In the genomic region with DNA sequence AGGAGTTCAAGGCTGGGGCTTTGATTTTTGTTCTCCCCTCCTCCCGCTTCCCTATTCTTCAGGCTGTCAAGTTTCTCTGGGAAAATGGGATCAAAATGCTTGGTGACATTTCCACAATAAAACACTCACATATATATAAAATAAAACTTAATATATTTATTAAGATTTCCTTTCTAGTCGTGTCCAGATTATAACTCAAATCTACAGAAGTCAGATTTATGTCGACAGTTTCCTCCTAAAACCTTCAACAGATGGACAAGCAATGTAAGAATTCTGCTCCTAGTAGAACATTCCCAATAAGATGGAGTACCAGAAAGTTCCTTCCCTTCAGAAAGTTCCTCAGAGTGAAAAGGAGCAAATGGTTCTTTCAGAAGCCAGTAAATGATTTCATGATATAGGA, we compare ENCODE assay signal across 8 mouse cellular contexts.
DNase-seq lines count a peak whose midpoint lies in the region; ATAC-seq and TF ChIP-seq lines count a peak whose summit lies in the region.

No protein-coding gene starts in this region.

- WGBS in heart, adult 2 months = 50% methylated on average over 3 of the region's 3 CpGs
- 39% methylated on average over 3 of the region's 3 CpGs for WGBS in neural tube, embryonic 11.5 days
- whole genome bisulfite sequencing in liver, postnatal 0 days (ENCODE audit: insufficient replicate concordance) = 41% methylated on average over 3 of the region's 3 CpGs

- H3K9ac ChIP-seq in heart, adult 2 months (ENCODE audit: low read depth, low read length) = no peak overlapping the region
- peak overlapping the region; percentile 91 for H3K9ac ChIP-seq in neural tube, embryonic 11.5 days (ENCODE audit: low read length)
- H3K9ac ChIP-seq in liver, postnatal 0 days (replicated peaks) = no peak overlapping the region

- no peak for TF ChIP-seq CTCF in heart, adult 2 months (IDR thresholded peaks at IDR 0.05)
- TF ChIP-seq CTCF in liver, postnatal 0 days (IDR thresholded peaks at IDR 0.05; ENCODE audit: low read depth) = no peak

- H3K4me2 ChIP-seq in neural tube, embryonic 11.5 days (ENCODE audit: low read depth) = peak overlapping the region; percentile 70
- peak overlapping the region; percentile 87; the same call in 1 of the 2 replicates for H3K4me2 ChIP-seq in liver, postnatal 0 days (ENCODE audit: low read depth, low read length)

- no peak for TF ChIP-seq EP300 in heart, adult 2 months (IDR thresholded peaks at IDR 0.05; ENCODE audit: insufficient read depth, low read depth, low read length)
- no peak for TF ChIP-seq EP300 in liver, postnatal 0 days (IDR thresholded peaks at IDR 0.05; ENCODE audit: low read depth)

- H3K36me3 ChIP-seq in heart, adult 2 months (ENCODE audit: control insufficient read depth, insufficient read depth, low read length) = no peaks in the 10 kb centered on the region; the same call in 1 of the 2 replicates
- no peaks in the 10 kb centered on the region for H3K36me3 ChIP-seq in neural tube, embryonic 11.5 days (ENCODE audit: control insufficient read depth, insufficient read depth, low read length)
- no peaks in the 10 kb centered on the region for H3K36me3 ChIP-seq in liver, postnatal 0 days (replicated peaks; ENCODE audit: insufficient read depth, low read length)

- H3K27ac ChIP-seq in heart, adult 2 months = peak overlapping the region; percentile 79
- H3K27ac ChIP-seq in neural tube, embryonic 11.5 days (ENCODE audit: low read depth, low read length) = peak overlapping the region; percentile 84
- H3K27ac ChIP-seq in liver, postnatal 0 days (ENCODE audit: low read depth) = no peak overlapping the region

- no peak for TF ChIP-seq POLR2A in heart, adult 2 months (IDR thresholded peaks at IDR 0.05; ENCODE audit: insufficient read depth, low read depth, low read length)

- H3K4me1 ChIP-seq in heart, adult 2 months (ENCODE audit: control insufficient read depth, insufficient read depth, low read length) = peaks cover 5% of the 10 kb centered on the region
- H3K4me1 ChIP-seq in neural tube, embryonic 11.5 days (ENCODE audit: control insufficient read depth, insufficient read depth, low read length) = no peaks in the 10 kb centered on the region
- peaks cover 7% of the 10 kb centered on the region; the same call in 1 of the 2 replicates for H3K4me1 ChIP-seq in liver, postnatal 0 days (ENCODE audit: insufficient read depth)

- intact Hi-C loops in heart, adult 2 months (cut with DNase I) = loop anchor here (1.0 to 10.0 kb wide), 4 partner anchors 28 to 192 kb away; no protein-coding TSS in a partner anchor

- H3K9me3 ChIP-seq in neural tube, embryonic 11.5 days (ENCODE audit: control insufficient read depth, low read length) = no peaks in the 10 kb centered on the region
- H3K9me3 ChIP-seq in liver, postnatal 0 days (ENCODE audit: low read length) = no peaks in the 10 kb centered on the region

- no peak for DNase-seq in heart, adult 2 months
- DNase-seq in heart, adult 18-20 months = no peak
- no peak for DNase-seq in neural tube, embryonic 11.5 days (ENCODE audit: low spot score)
- DNase-seq in neural tube, embryonic 10.5 days (ENCODE audit: extremely low spot score, low spot score) = no peak
- DNase-seq in liver, postnatal 0 days = no peak
- no peak for DNase-seq in urinary bladder, postnatal 36 days (ENCODE audit: low spot score in 2 of 2)
- no peak for DNase-seq in right cerebral cortex, adult 2 months (ENCODE audit: low spot score in 2 of 2)
- no peak for DNase-seq in adrenal gland, postnatal 4 days (ENCODE audit: low spot score in 2 of 2)

- no peaks in the 10 kb centered on the region for H3K27me3 ChIP-seq in heart, adult 2 months (ENCODE audit: control insufficient read depth, insufficient read depth, low read length)
- no peaks in the 10 kb centered on the region for H3K27me3 ChIP-seq in neural tube, embryonic 11.5 days (ENCODE audit: control insufficient read depth, insufficient read depth, low read length)
- 0 out of 2 replicates have a peak, but pooled peaks cover 7% of the 10 kb centered on the region for H3K27me3 ChIP-seq in liver, postnatal 0 days (ENCODE audit: insufficient read depth, low read length)

- no peak for ATAC-seq in neural tube, embryonic 11.5 days (ENCODE audit: insufficient read depth, low FRiP score, low TSS enrichment)
- no peak for ATAC-seq in liver, postnatal 0 days

- no peaks in the 10 kb centered on the region for H3K79me2 ChIP-seq in heart, adult 2 months (replicated peaks; ENCODE audit: control insufficient read depth, insufficient read depth, low read length)

- H3K4me3 ChIP-seq in heart, adult 2 months = peak overlapping the region; percentile 50
- no peak overlapping the region; the same call in 1 of the 2 replicates for H3K4me3 ChIP-seq in neural tube, embryonic 11.5 days (ENCODE audit: low read depth, low read length)
- H3K4me3 ChIP-seq in liver, postnatal 0 days (ENCODE audit: low read depth, low read length) = 0 out of 2 replicates have a peak overlapping the region, but pooled peaks have one; percentile 50
